Mouse (Mus musculus): Measurements from ENCODE around the gene Chpt1.
"Not testable (repeated sequence)": the region's sequence is repeated elsewhere in the genome, so short reads cannot be mapped to it uniquely, and the experiment has no call there.

Chpt1 gene

DNA sequence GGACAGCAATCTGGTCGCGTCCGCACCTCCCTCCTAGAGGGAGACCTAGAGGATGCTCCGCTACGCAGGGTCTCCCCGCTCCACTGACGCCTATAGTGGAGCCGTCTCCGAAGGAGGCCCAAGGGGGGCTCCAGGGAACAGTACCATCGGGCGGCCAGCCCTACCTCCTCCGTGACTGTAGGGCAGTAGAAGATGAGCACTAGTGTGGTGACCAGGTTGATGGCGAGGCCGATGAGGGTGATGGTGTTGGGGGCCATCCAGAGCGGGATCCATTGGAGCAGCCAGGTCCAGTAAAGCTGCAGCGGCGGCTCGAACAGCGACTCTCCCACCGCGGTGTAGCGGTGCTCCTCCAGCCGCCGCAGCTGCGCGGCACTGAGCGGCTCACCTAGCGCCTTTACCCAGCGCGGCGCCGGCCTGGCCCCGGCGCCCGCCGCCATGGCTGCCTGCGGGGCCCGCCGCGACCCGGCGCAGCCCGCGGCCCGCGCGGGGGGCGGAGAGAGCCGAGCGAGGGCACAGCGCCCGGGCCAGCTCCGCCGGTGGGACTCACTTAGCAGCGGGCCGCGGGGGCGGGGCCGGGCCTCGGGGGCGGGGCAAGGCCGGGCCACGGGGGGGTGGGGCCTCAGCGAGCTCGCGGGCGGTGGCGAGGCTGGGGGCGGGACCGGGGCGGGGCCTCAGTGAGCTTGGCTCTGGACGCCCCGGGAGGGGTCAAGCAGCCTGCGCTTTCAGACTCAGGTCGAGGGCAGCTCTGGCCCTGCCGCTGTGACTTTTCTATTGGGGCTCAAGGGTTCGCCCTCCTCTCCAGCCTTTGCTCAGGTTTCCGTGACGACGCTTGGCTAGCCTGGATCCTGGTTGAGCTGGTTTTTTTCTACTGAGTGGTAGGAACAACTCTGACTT lies at the start of gene Chpt1:
Gene Chpt1, minus strand, starts transcription at position 653 of the 894 bp plus-strand sequence.
- peak; percentile 91 for DNase-seq (ENCODE audit: low read depth, low spot score)

DNA sequence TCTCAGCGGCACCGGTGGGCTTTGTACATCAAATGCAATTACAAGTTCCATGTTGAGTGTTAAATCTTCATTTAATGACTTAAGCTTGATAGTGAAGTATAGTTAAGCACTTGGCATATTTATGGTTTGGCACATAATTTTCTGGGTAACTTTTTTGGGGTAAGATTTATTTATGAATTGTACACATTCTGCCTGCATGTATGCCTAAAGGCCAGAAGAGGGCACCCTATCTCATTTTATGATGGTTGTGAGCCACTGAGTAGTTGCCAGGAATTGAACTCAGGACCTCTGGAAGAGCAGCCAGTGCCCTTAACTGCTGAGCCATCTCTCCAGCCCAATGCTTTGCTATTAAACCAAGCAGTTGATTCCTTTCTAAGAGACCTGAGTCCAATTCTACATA lies 48.9 kb upstream of the Chpt1 start:
- peak; percentile 18 for DNase-seq (ENCODE audit: low read depth, low spot score)

DNA sequence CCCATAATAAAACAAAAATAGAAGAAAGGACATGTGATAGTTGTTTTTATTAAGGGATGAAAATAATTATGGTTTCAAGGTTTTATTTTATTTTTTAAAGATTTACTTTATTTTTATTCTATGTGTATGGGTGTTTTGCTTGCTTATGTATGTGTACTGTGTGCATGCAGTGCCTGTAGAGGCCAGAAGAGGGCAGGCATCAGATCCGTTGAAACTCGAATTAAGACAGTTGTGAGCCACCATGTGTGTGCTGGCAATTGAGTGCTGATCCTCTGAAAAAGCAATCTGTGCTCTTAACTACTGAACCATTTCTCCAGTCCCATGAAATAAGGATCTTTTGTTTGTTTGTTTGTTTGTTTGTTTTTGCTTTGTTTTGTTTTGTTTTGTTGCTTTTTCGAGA lies 46.4 kb upstream of the Chpt1 start:
- peak; percentile 76 for DNase-seq (ENCODE audit: low read depth, low spot score)

- peak; percentile 93 for DNase-seq (ENCODE audit: low read depth, low spot score)
Observed at GRCm38 (mm10) chr10:88547635-88548034, 43.8 kb upstream of the Chpt1 start.

GRCm38 (mm10) chr10:88530631-88531030 lies 26.8 kb upstream of the Chpt1 start:
- no peak for DNase-seq (ENCODE audit: low read depth, low spot score)

DNA sequence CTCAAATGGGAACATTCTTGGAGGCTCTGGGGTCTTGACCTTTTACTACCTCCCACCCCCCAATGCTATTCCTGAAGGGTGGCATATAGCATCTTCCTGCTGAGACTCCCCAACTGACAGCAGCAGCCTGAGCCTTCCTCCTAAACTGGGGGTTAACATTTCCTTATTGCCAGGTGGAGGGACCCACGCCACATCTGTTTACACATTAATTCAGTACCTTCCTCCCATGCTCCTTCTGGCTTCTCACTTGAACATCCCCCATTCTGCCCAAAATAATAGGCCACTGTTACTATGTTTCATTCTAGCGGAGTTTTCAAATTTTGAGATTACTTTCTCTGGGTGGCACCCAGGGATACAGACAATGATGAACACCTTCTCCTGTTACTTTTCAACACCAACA lies 20.1 kb upstream of the Chpt1 start:
- no peak for DNase-seq (ENCODE audit: low read depth, low spot score)

DNA sequence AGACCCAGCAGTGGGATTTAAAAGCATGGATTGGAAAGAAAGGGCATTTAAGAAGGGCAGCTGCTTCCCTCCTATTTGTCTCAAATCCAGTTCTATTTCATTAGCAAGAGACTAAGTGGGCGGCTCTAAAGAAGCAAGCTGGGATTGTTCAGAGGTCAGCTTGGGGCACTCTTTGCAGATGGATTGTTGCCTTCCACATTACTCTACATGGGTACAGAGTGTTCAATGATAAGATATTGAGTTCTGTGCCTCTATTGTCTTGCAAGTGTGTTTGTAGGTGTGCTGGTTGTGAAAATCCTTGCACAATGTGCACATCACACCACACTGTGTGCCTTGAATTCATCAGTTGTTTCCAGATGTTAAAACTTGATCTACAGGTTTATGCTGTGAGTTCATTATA lies 19.3 kb upstream of the Chpt1 start:
- DNase-seq (ENCODE audit: low read depth, low spot score), result no peak

DNA sequence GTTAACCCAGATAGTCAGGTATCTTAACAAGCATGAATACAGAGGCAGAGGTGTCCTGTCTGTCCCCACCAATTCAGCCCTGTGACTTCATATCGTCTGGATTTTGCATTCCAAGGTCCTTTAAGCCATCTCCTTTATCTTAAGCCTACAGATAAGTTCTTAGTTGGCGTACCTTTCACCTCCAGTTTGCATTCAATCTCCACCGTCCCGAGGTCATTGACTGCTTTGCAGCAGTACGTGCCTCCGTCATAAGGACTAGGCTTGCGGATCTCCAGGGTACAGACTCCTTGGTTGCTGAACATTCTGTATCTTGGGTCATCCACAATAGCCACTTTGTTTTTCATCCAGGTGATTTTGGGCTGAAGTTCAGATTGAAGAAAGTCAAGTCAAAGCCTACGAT lies 18.9 kb upstream of the Chpt1 start:
- no peak for DNase-seq (ENCODE audit: low read depth, low spot score)

- not testable (repeated sequence) for DNase-seq (ENCODE audit: low read depth, low spot score)
Observed at GRCm38 (mm10) chr10:88515049-88515448, 11.2 kb upstream of the Chpt1 start.

DNA sequence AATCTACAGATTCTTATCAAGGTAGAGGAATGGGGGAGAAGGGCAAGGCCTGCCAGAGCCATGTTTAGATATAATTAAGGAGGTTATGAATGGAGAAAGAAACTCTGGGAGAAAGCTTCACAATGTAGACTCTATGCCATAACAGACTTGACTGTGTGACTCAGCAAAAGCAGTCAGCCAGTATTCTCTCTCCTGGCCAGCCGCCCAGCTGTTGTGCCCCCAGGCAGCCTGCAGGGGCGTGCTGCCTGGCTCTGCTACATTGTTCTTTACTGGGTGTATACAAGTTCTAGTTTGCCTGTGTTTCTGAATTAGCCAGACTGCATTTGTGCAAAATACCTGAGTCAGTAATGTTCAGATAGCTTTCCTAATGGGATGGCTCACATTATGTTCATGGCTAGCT lies 10.6 kb upstream of the Chpt1 start:
- DNase-seq (ENCODE audit: low read depth, low spot score), result peak; percentile 90

DNA sequence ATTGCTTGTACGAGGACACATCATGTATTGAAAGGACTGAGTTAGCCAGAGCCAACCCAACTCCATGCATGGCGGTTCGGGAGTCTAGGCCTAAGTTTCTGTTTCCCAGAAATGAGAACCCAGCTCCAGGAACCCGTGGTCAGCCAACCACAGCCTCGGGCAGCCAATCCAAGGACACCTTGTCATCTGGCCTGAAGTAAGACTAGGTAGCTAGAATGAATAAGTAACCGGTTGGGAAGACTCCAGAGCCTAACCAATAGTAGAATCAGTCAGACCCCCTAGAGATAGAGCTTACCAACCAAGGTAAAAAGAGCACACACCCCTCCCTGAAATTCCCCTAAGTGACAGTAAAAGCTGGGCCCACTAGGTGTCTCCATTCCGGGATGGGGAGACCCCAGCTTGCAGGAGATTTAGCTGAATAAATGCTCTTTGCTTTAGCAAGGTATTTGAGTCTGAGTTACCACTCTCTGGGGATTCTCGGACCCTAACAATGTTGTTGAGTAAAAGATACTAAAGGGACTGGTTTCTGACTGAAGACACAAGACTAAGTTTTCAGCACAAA lies 9.8 kb upstream of the Chpt1 start:
- peak; percentile 53 for DNase-seq (ENCODE audit: low read depth, low spot score)

- DNase-seq (ENCODE audit: low read depth, low spot score), result no peak
Observed at GRCm38 (mm10) chr10:88511355-88511754, 7.5 kb upstream of the Chpt1 start.

GRCm38 (mm10) chr10:88510503-88511271 lies 6.8 kb upstream of the Chpt1 start:
- DNase-seq (ENCODE audit: low read depth, low spot score), result no peak

DNA sequence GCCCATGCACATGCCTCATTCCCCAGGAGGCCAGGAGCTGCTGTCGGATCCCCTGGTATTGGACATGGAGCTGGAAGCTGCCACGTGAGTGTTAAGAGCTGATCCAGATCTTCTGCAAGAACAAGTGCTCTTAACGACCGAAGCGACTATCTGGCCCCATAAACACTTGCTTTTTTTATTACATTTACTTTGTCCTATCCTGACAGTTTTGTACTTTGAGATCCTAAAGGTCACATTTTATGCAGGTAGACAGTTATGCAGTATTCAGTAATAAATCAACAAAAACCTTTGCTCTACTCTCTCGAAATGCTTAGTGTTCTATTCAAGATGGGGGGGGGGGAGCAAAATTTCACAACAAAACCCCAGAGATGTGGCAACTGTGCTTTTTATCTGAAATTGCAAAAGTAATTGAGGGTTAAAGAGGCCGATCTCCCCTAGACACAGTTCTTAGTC lies 3.8 kb upstream of the Chpt1 start:
- no peak for DNase-seq (ENCODE audit: low read depth, low spot score)

- peak; percentile 41 for DNase-seq (ENCODE audit: low read depth, low spot score)
Observed at GRCm38 (mm10) chr10:88505256-88505655, 1.4 kb upstream of the Chpt1 start.

DNA sequence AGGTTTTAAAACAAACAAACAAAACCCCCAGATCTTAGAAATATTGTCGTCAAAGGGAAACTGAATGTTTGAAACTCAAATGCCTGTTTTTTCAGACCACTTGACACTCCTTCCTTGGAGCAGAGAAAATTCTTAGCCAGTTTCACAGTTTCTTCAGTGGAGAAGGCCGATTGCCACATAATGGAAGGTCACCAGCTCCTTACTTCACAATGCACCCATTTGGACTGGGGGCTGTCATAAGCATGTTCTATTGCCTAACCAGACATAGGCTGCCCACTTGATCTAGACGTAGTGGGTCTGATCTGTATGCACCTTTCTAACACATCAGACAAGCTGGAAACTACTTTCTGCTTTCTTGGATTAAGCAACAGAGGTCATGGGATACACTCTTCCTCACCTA lies 608 bp upstream of the Chpt1 start:
- no peak for DNase-seq (ENCODE audit: low read depth, low spot score)

DNA sequence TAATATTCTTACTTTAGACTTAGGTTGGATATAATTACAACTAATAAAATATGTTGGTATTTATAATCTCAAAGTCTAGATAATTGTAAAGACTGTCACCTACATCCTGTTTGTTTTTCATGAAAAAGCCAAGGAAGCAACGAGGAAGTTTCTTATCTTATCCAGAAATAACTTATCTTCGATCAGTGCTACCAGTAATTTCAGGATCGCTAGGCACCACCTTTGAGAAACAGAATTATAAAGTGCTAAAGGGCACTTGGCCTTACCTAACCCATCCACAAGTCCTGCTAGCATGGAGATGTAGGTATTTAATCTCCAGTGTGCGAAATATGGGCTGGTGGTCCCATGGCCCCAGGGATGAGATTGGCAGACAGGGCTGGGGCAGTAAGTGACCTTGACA lies 954 bp downstream of the Chpt1 start:
- no peak for DNase-seq (ENCODE audit: low read depth, low spot score)

DNA sequence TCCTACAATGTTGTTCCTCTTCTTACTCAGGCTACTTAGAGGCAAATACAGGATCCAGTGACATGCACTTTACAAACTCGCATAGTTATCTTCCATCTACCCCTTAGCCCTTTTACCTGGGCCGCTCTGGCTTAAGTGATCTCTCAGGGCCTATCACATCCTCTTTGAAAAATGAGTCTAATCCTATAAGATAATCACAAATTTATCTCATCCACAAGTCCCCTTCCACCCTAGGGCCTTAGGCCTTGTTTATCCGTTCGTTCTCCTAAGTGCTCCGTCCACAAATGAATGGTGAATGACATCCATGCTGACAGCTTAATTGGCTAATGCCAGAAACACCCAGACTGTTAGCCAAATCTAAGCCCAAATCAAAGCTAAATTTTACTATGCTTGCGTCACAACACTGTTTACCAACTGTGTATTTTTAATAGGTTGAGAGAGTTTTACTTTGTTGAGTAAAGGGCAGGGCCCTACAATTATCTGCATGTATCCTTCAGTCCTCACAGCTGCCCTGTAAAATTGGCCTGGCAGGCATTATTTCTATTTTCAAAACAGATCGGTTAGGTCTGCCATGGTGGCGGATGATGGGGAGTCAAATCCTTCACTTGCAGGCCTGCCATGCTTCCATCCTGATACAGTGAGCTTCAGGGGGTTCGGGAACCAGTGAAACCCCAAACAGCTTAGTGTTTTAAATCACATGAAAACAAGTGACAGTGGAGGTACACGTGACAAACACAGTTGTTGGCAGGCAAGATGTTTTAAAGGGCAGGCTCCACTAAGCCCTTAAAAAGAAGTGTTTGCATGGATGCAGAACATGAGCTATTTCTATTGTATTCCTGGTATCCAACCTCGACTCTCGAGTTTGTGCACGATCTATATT lies 1.7 kb downstream of the Chpt1 start:
- DNase-seq (ENCODE audit: low read depth, low spot score), result no peak

GRCm38 (mm10) chr10:88501370-88501769 lies 2.5 kb downstream of the Chpt1 start:
- no peak for DNase-seq (ENCODE audit: low read depth, low spot score)

DNA sequence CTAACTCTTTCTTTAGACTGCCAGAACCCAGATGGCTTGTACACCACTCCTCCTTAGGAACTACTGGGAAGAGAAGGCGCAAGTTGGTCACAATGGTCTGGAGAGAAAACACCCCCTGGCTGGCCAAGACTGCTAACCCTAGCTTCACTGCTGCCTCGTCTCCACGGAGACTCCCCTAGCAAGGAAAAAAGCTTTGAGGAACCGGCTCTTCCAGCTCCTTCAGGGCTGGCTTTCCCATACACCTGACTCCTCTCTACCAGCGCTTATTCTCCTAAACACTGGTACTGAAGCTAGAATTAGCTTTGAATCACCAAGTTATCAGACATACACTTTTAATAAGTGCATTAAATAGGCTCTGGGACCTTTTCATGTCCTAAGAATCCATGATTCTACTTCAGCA lies 3.9 kb downstream of the Chpt1 start:
- DNase-seq (ENCODE audit: low read depth, low spot score), result no peak

- DNase-seq (ENCODE audit: low read depth, low spot score), result no peak
Observed at GRCm38 (mm10) chr10:88496864-88497564, 6.9 kb downstream of the Chpt1 start.
